Mouse (Mus musculus): ENCODE measurements around the gene Kynu.

- no peak for TF ChIP-seq CTCF (IDR thresholded peaks at IDR 0.05)
- no peak for TF ChIP-seq EP300 (IDR thresholded peaks at IDR 0.05; ENCODE audit: insufficient read depth, low read depth, low read length)
Observed at GRCm38 (mm10) chr2:43587832-43588231, 32.7 kb downstream of the Kynu start.
